In the genomic region with DNA sequence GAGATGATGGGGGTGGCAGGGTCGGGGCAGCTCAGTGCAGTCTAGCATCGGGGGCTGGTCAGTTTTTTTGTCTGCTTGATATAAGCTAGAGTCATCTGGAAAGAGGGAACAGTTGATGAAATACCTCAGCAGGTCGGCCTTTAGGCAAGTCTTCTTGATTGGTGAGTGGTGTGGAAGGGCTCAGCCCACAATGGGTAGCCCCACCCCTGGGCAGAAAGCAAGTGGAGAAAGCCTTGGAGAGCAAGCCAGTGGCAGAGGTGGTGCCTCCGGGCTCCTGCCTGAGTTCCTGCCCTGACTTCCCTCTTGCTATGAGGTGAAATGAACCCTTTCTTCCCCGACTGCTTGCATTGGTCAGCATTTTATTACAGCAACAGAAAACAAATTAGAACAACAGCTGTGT, we compare ENCODE assay signal across 16 mouse cellular contexts. TPM values are rescaled to one million over a fixed set of nuclear protein-coding genes. Genes with fewer than 3 reads are reported as not detected.
A peak's percentile ranks its signal among the peaks of the same experiment; 100 is the strongest.
DNase-seq lines count a peak whose midpoint lies in the region; ATAC-seq and TF ChIP-seq lines count a peak whose summit lies in the region.
"Had no signal": no experiment of that assay in that cellular context is flagged by ENCODE, and none has a peak within 500 bp of the region (broad histone marks: within the 10 kb centered on the region; RNA-seq: fewer than 3 reads in every experiment).

No protein-coding gene starts in this region.

- H3K4me1 ChIP-seq in forebrain, embryonic 13.5 days, result peaks cover 58% of the 10 kb centered on the region
- H3K4me1 ChIP-seq in forebrain, embryonic 16.5 days (replicated peaks; ENCODE audit: control insufficient read depth, insufficient read depth, low read length), result peaks cover 49% of the 10 kb centered on the region
- peaks cover 45% of the 10 kb centered on the region for H3K4me1 ChIP-seq in embryonic facial prominence, embryonic 12.5 days
- H3K4me1 ChIP-seq in hindbrain, postnatal 0 days (ENCODE audit: insufficient read depth, low read length), result peaks cover 43% of the 10 kb centered on the region

- H3K4me2 ChIP-seq in forebrain, embryonic 13.5 days, result no peak overlapping the region
- no peak overlapping the region for H3K4me2 ChIP-seq in forebrain, embryonic 16.5 days (ENCODE audit: low read length)
- no peak overlapping the region for H3K4me2 ChIP-seq in embryonic facial prominence, embryonic 12.5 days (replicated peaks)
- no peak overlapping the region for H3K4me2 ChIP-seq in hindbrain, postnatal 0 days (ENCODE audit: low read depth, low read length)
- H3K4me2 ChIP-seq: embryonic facial prominence, embryonic 13.5 days; heart, embryonic 11.5 days had no signal

- H3K27ac ChIP-seq in forebrain, embryonic 13.5 days, result peak overlapping the region; percentile 44; the same call in 1 of the 2 replicates
- no peak overlapping the region for H3K27ac ChIP-seq in forebrain, embryonic 16.5 days (ENCODE audit: low read length)
- 0 out of 2 replicates have a peak overlapping the region, but pooled peaks have one; percentile 11 for H3K27ac ChIP-seq in embryonic facial prominence, embryonic 12.5 days
- peak overlapping the region; percentile 16; the same call in 1 of the 2 replicates for H3K27ac ChIP-seq in hindbrain, postnatal 0 days
- H3K27ac ChIP-seq: embryonic facial prominence, embryonic 13.5 days had no signal

- H3K27me3 ChIP-seq in forebrain, embryonic 13.5 days, result no peaks in the 10 kb centered on the region
- no peaks in the 10 kb centered on the region for H3K27me3 ChIP-seq in forebrain, embryonic 16.5 days (replicated peaks; ENCODE audit: control insufficient read depth, insufficient read depth, low read length)
- no peaks in the 10 kb centered on the region for H3K27me3 ChIP-seq in embryonic facial prominence, embryonic 12.5 days
- no peaks in the 10 kb centered on the region for H3K27me3 ChIP-seq in hindbrain, postnatal 0 days (ENCODE audit: insufficient read depth, low read length)
- H3K27me3 ChIP-seq: embryonic facial prominence, embryonic 13.5 days; neural tube, embryonic 12.5 days had no signal

- no peak overlapping the region for H3K4me3 ChIP-seq in forebrain, embryonic 13.5 days
- no peak overlapping the region for H3K4me3 ChIP-seq in forebrain, embryonic 16.5 days (replicated peaks; ENCODE audit: low read length)
- H3K4me3 ChIP-seq in embryonic facial prominence, embryonic 12.5 days, result no peak overlapping the region
- H3K4me3 ChIP-seq in hindbrain, postnatal 0 days (ENCODE audit: low read length), result no peak overlapping the region
- H3K4me3 ChIP-seq: embryonic facial prominence, embryonic 13.5 days; neural tube, embryonic 12.5 days had no signal

- 42% methylated on average over 5 of the region's 5 CpGs for WGBS in forebrain, embryonic 13.5 days
- 40% methylated on average over 5 of the region's 5 CpGs for WGBS in forebrain, embryonic 16.5 days
- 43% methylated on average over 5 of the region's 5 CpGs for WGBS in embryonic facial prominence, embryonic 12.5 days
- 45% methylated on average over 5 of the region's 5 CpGs for WGBS in hindbrain, postnatal 0 days

- DNase-seq in kidney, postnatal 4 days, result peak; percentile 46 to 72
- no peak for DNase-seq in kidney, adult 9 months
- DNase-seq in hindbrain, postnatal 0 days (ENCODE audit: low spot score), result no peak
- DNase-seq in spleen, postnatal 10 days (ENCODE audit: low spot score in 2 of 2), result no peak
- no peak for DNase-seq in MN1 (ENCODE audit: low spot score)
- DNase-seq: cerebellum, postnatal 36 days; gastrocnemius, postnatal 10 days; kidney, adult 8-10 months; lung, postnatal 14 days had no signal

- H3K9me3 ChIP-seq in forebrain, embryonic 13.5 days (replicated peaks), result no peaks in the 10 kb centered on the region
- no peaks in the 10 kb centered on the region for H3K9me3 ChIP-seq in forebrain, embryonic 16.5 days (ENCODE audit: control insufficient read depth, low read length)
- H3K9me3 ChIP-seq in embryonic facial prominence, embryonic 12.5 days, result no peaks in the 10 kb centered on the region
- H3K9me3 ChIP-seq in hindbrain, postnatal 0 days (ENCODE audit: low read length), result no peaks in the 10 kb centered on the region
- H3K9me3 ChIP-seq: embryonic facial prominence, embryonic 13.5 days; neural tube, embryonic 12.5 days had no signal

- TF ChIP-seq CTCF in hindbrain, postnatal 0 days (IDR thresholded peaks at IDR 0.05; ENCODE audit: low read depth), result no peak

- no peak for ATAC-seq in forebrain, embryonic 13.5 days
- ATAC-seq in forebrain, embryonic 16.5 days, result no peak
- ATAC-seq in embryonic facial prominence, embryonic 12.5 days (ENCODE audit: insufficient number of reproducible peaks, insufficient read depth, low FRiP score, low TSS enrichment), result no peak
- no peak for ATAC-seq in hindbrain, postnatal 0 days

- H3K36me3 ChIP-seq in forebrain, embryonic 13.5 days (ENCODE audit: poor library complexity, severe bottlenecking), result peaks cover 13% of the 10 kb centered on the region; the same call in 1 of the 2 replicates
- H3K36me3 ChIP-seq in forebrain, embryonic 16.5 days (ENCODE audit: control insufficient read depth, insufficient read depth), result no peaks in the 10 kb centered on the region
- H3K36me3 ChIP-seq in embryonic facial prominence, embryonic 12.5 days, result peaks cover 13% of the 10 kb centered on the region; the same call in 1 of the 2 replicates
- H3K36me3 ChIP-seq in hindbrain, postnatal 0 days (ENCODE audit: insufficient read depth, low read length), result no peaks in the 10 kb centered on the region
- H3K36me3 ChIP-seq: neural tube, embryonic 12.5 days had no signal

- H3K9ac ChIP-seq in forebrain, embryonic 13.5 days, result no peak overlapping the region
- H3K9ac ChIP-seq in forebrain, embryonic 16.5 days (replicated peaks; ENCODE audit: low read depth, low read length), result no peak overlapping the region
- no peak overlapping the region for H3K9ac ChIP-seq in embryonic facial prominence, embryonic 12.5 days
- H3K9ac ChIP-seq in hindbrain, postnatal 0 days (replicated peaks; ENCODE audit: low read length), result no peak overlapping the region
- H3K9ac ChIP-seq: embryonic facial prominence, embryonic 13.5 days; neural tube, embryonic 12.5 days had no signal

RNA-seq across cellular contexts. Expression of a gene that starts 23.0 kb away (rescaled TPM):
- 72.7 and 77.6 TPM in 2 replicates for polyA plus RNA-seq in forebrain, embryonic 13.5 days (2015; fragmentation: Nextera tagmentation; extraction: Ambion mirVana)
- 112 and 119 TPM in 2 replicates for polyA plus RNA-seq in forebrain, embryonic 16.5 days (2015; fragmentation: Nextera tagmentation; extraction: Ambion mirVana)
- 54.4 and 59.2 TPM in 2 replicates for polyA plus RNA-seq in embryonic facial prominence, embryonic 12.5 days (2016; fragmentation: Nextera tagmentation; extraction: Ambion mirVana)
- total RNA-seq in hindbrain, postnatal 0 days (2014; rRNA removed), result 185 and 190 TPM in 2 replicates
- 162 and 167 TPM in 2 replicates for polyA plus RNA-seq in hindbrain, postnatal 0 days (2015; fragmentation: Nextera tagmentation; extraction: Ambion mirVana)

RNA-seq across cellular contexts. Expression of a gene that starts 45.6 kb away (rescaled TPM):
- polyA plus RNA-seq in forebrain, embryonic 13.5 days (2015; fragmentation: Nextera tagmentation; extraction: Ambion mirVana), result 0.06 and 0.16 TPM in 2 replicates
- polyA plus RNA-seq in forebrain, embryonic 16.5 days (2015; fragmentation: Nextera tagmentation; extraction: Ambion mirVana), result 0.11 and 0.22 TPM in 2 replicates
- polyA plus RNA-seq in embryonic facial prominence, embryonic 12.5 days (2016; fragmentation: Nextera tagmentation; extraction: Ambion mirVana), result 0.09 and 0.18 TPM in 2 replicates
- 0.68 TPM in 2 replicates for total RNA-seq in hindbrain, postnatal 0 days (2014; rRNA removed)
- 0.16 and 0.54 TPM in 2 replicates for polyA plus RNA-seq in hindbrain, postnatal 0 days (2015; fragmentation: Nextera tagmentation; extraction: Ambion mirVana)
- total RNA-seq: hematopoietic stem cell, adult 5-6 weeks had no signal
- polyA plus RNA-seq: embryonic facial prominence, embryonic 13.5 days had no signal

Comparison
In these comparisons a context has a peak if more than half of its experiments do, and no peak if none do; other contexts are left out.
1. DNase-seq: peak in kidney, postnatal 4 days (2 of 2); none in kidney, adult 9 months (single experiment), hindbrain, postnatal 0 days (single experiment), spleen, postnatal 10 days (0 of 2) and MN1 (single experiment).